Mouse (Mus musculus): Measurements from ENCODE around the gene Ahdc1. TPM values are rescaled to one million over a fixed set of nuclear protein-coding genes. Genes with fewer than 3 reads are reported as not detected.

The Ahdc1 gene
- total RNA-seq, 1 experiment from 2014 or later: 7.2 TPM

GRCm38 (mm10) chr4:133074894-133075572 is 64.0 kb downstream of the Ahdc1 start:
- no peak for ATAC-seq (replicated peaks in 1 of 2; ENCODE audit: insufficient read depth in 1 of 2, low FRiP score in 2 of 2, low TSS enrichment in 1 of 2, low read depth in 1 of 2, poor library complexity in 2 of 2, severe bottlenecking in 2 of 2)

GRCm38 (mm10) chr4:133078947-133079346 is 67.9 kb downstream of the Ahdc1 start:
- ATAC-seq (replicated peaks in 1 of 2; ENCODE audit: insufficient read depth in 1 of 2, low FRiP score in 2 of 2, low TSS enrichment in 1 of 2, low read depth in 1 of 2, poor library complexity in 2 of 2, severe bottlenecking in 2 of 2): no peak

- ATAC-seq (replicated peaks in 1 of 2; ENCODE audit: insufficient read depth in 1 of 2, low FRiP score in 2 of 2, low TSS enrichment in 1 of 2, low read depth in 1 of 2, poor library complexity in 2 of 2, severe bottlenecking in 2 of 2): no peak
Observed at GRCm38 (mm10) chr4:133079416-133080113, 68.5 kb downstream of the Ahdc1 start.

- no peak for ATAC-seq (replicated peaks in 1 of 2; ENCODE audit: insufficient read depth in 1 of 2, low FRiP score in 2 of 2, low TSS enrichment in 1 of 2, low read depth in 1 of 2, poor library complexity in 2 of 2, severe bottlenecking in 2 of 2)
Observed at GRCm38 (mm10) chr4:133080862-133081261, 69.8 kb downstream of the Ahdc1 start.

- ATAC-seq (replicated peaks in 1 of 2; ENCODE audit: insufficient read depth in 1 of 2, low FRiP score in 2 of 2, low TSS enrichment in 1 of 2, low read depth in 1 of 2, poor library complexity in 2 of 2, severe bottlenecking in 2 of 2): no peak
Observed at GRCm38 (mm10) chr4:133082216-133082773, 71.2 kb downstream of the Ahdc1 start.

- ATAC-seq (replicated peaks in 1 of 2; ENCODE audit: insufficient read depth in 1 of 2, low FRiP score in 2 of 2, low TSS enrichment in 1 of 2, low read depth in 1 of 2, poor library complexity in 2 of 2, severe bottlenecking in 2 of 2): no peak
Observed at GRCm38 (mm10) chr4:133083991-133084861, 73.2 kb downstream of the Ahdc1 start.

- peak in 1 of 2 experiments; percentile 29; a peak in 1 of 4 replicates for ATAC-seq (replicated peaks in 1 of 2; ENCODE audit: insufficient read depth in 1 of 2, low FRiP score in 2 of 2, low TSS enrichment in 1 of 2, low read depth in 1 of 2, poor library complexity in 2 of 2, severe bottlenecking in 2 of 2)
Observed at GRCm38 (mm10) chr4:133085011-133085782, 74.1 kb downstream of the Ahdc1 start.

- no peak for ATAC-seq (replicated peaks in 1 of 2; ENCODE audit: insufficient read depth in 1 of 2, low FRiP score in 2 of 2, low TSS enrichment in 1 of 2, low read depth in 1 of 2, poor library complexity in 2 of 2, severe bottlenecking in 2 of 2)
Observed at GRCm38 (mm10) chr4:133085783-133086342, 74.8 kb downstream of the Ahdc1 start.

GRCm38 (mm10) chr4:133087177-133087714 is 76.2 kb downstream of the Ahdc1 start:
- ATAC-seq (replicated peaks in 1 of 2; ENCODE audit: insufficient read depth in 1 of 2, low FRiP score in 2 of 2, low TSS enrichment in 1 of 2, low read depth in 1 of 2, poor library complexity in 2 of 2, severe bottlenecking in 2 of 2): no peak

- no peak for ATAC-seq (replicated peaks in 1 of 2; ENCODE audit: insufficient read depth in 1 of 2, low FRiP score in 2 of 2, low TSS enrichment in 1 of 2, low read depth in 1 of 2, poor library complexity in 2 of 2, severe bottlenecking in 2 of 2)
Observed at GRCm38 (mm10) chr4:133087835-133088234, 76.8 kb downstream of the Ahdc1 start.

GRCm38 (mm10) chr4:133089319-133089718 is 78.3 kb downstream of the Ahdc1 start:
- no peak for ATAC-seq (replicated peaks in 1 of 2; ENCODE audit: insufficient read depth in 1 of 2, low FRiP score in 2 of 2, low TSS enrichment in 1 of 2, low read depth in 1 of 2, poor library complexity in 2 of 2, severe bottlenecking in 2 of 2)

- no peak for ATAC-seq (replicated peaks in 1 of 2; ENCODE audit: insufficient read depth in 1 of 2, low FRiP score in 2 of 2, low TSS enrichment in 1 of 2, low read depth in 1 of 2, poor library complexity in 2 of 2, severe bottlenecking in 2 of 2)
Observed at GRCm38 (mm10) chr4:133089802-133090201, 78.7 kb downstream of the Ahdc1 start.

- no peak for ATAC-seq (replicated peaks in 1 of 2; ENCODE audit: insufficient read depth in 1 of 2, low FRiP score in 2 of 2, low TSS enrichment in 1 of 2, low read depth in 1 of 2, poor library complexity in 2 of 2, severe bottlenecking in 2 of 2)
Observed at GRCm38 (mm10) chr4:133090276-133090719, 79.2 kb downstream of the Ahdc1 start.

- no peak for ATAC-seq (replicated peaks in 1 of 2; ENCODE audit: insufficient read depth in 1 of 2, low FRiP score in 2 of 2, low TSS enrichment in 1 of 2, low read depth in 1 of 2, poor library complexity in 2 of 2, severe bottlenecking in 2 of 2)
Observed at GRCm38 (mm10) chr4:133090720-133091458, 79.8 kb downstream of the Ahdc1 start.

- ATAC-seq (replicated peaks in 1 of 2; ENCODE audit: insufficient read depth in 1 of 2, low FRiP score in 2 of 2, low TSS enrichment in 1 of 2, low read depth in 1 of 2, poor library complexity in 2 of 2, severe bottlenecking in 2 of 2): no peak
Observed at GRCm38 (mm10) chr4:133091459-133091785, 80.4 kb downstream of the Ahdc1 start.

GRCm38 (mm10) chr4:133092453-133092901 is 81.4 kb downstream of the Ahdc1 start:
- ATAC-seq (replicated peaks in 1 of 2; ENCODE audit: insufficient read depth in 1 of 2, low FRiP score in 2 of 2, low TSS enrichment in 1 of 2, low read depth in 1 of 2, poor library complexity in 2 of 2, severe bottlenecking in 2 of 2): peak; percentile 19 to 46; a peak in 3 of 4 replicates
